Mouse (Mus musculus) midbrain, embryonic 11.5 days (tissue): ENCODE results near the gene Zmiz1. TPM values are rescaled to one million over a fixed set of nuclear protein-coding genes. Genes with fewer than 3 reads are reported as not detected.

Experiments used
- ATAC-seq: fragments of 200-750 bp; cut with Nextera tagmentation; 2 replicates; pipeline ENCODE4 v1.8.0; 2017; ENCODE audit warnings: moderate TSS enrichment, moderate library complexity; ENCODE audit not compliant: low FRiP score
- DNase-seq: peaks from one replicate; pipeline ENCODE4 v3.0.0; 2015; ENCODE audit warnings: low spot score; ENCODE audit errors: missing footprints
- H3K27ac ChIP-seq: fragments of 300-500 bp; sonication (generic); 2 replicates; pipeline ENCODE4 v1.5.1; 2014; ENCODE audit warnings: low read depth, low read length
- H3K27me3 ChIP-seq: fragments of 300-500 bp; sonication (generic); 2 replicates; pipeline ENCODE4 v1.6.1; 2014; ENCODE audit warnings: mild to moderate bottlenecking, low read length, moderate library complexity, mixed read lengths; ENCODE audit not compliant: control insufficient read depth, insufficient read depth
- H3K36me3 ChIP-seq: fragments of 300-500 bp; sonication (generic); 2 replicates; pipeline ENCODE4 v1.6.1; 2014; ENCODE audit warnings: mild to moderate bottlenecking, low read length, moderate library complexity, mixed read lengths; ENCODE audit not compliant: control insufficient read depth, insufficient read depth
- H3K4me1 ChIP-seq: fragments of 300-500 bp; sonication (generic); 2 replicates; pipeline ENCODE4 v1.6.1; 2014; ENCODE audit warnings: low read length; ENCODE audit not compliant: control insufficient read depth, insufficient read depth
- H3K4me2 ChIP-seq: fragments of 300-500 bp; sonication (generic); 2 replicates; pipeline ENCODE4 v1.6.1; 2014; ENCODE audit warnings: mild to moderate bottlenecking, moderate library complexity
- H3K4me3 ChIP-seq: fragments of 300-500 bp; sonication (generic); 2 replicates; pipeline ENCODE4 v1.5.1; 2014; ENCODE audit warnings: low read depth, low read length
- H3K9ac ChIP-seq: fragments of 300-500 bp; sonication (generic); 2 replicates; pipeline ENCODE4 v1.6.1; 2014; ENCODE audit warnings: low read length
- H3K9me3 ChIP-seq: fragments of 300-500 bp; sonication (generic); 2 replicates; pipeline ENCODE4 v1.6.1; 2016; ENCODE audit warnings: low read length; ENCODE audit not compliant: control insufficient read depth
- WGBS: fragments of 180-500 bp; shearing (Covaris S2); extraction: QIAGEN DNeasy Blood & Tissue Kit; methylation state at CpG from one replicate; pipeline ENCODE4 v1.1.7; 2014; 5-methylcytosine and 5-hydroxymethylcytosine counted together
- polyA plus RNA-seq: library from polyadenylated mRNA; unstranded; fragments of >200 nt; fragmentation: Nextera tagmentation; extraction: Ambion mirVana; gene quantifications from 2 replicates; pipeline ENCODE4 v1.2.1, GENCODE M21; 2014

Zmiz1 gene
- polyA plus RNA-seq, 1 experiment from 2014 or later = 51.5 TPM

- Histone ChIP-seq H3K9me3 (no peaks in the 10 kb centered on the region), H3K36me3 (no peaks in the 10 kb centered on the region), H3K4me2 (peak overlapping the region; percentile 93), H3K4me1 (peaks cover 55% of the 10 kb centered on the region), H3K9ac (peak overlapping the region; percentile 100), H3K27me3 (no peaks in the 10 kb centered on the region), H3K4me3 (peak overlapping the region; percentile 99), H3K27ac (peak overlapping the region; percentile 99)
- DNase-seq = peak; percentile 96
- ATAC-seq = no peak
- under 1% methylated on average over 62 of the region's 63 CpGs for WGBS
Measured at GRCm38 (mm10) chr14:25459998-25460800, 1.2 kb downstream of the Zmiz1 start.

GRCm38 (mm10) chr14:25460801-25461675 is 2.1 kb downstream of the Zmiz1 start:
- ATAC-seq = no peak
- H3K36me3 ChIP-seq = no peaks in the 10 kb centered on the region
- H3K9me3 ChIP-seq = no peaks in the 10 kb centered on the region
- peak overlapping the region; percentile 100 for H3K9ac ChIP-seq
- peak overlapping the region; percentile 99 for H3K4me3 ChIP-seq
- peaks cover 57% of the 10 kb centered on the region for H3K4me1 ChIP-seq
- DNase-seq = peak; percentile 94
- WGBS = under 1% methylated on average over 41 of the region's 42 CpGs
- H3K27ac ChIP-seq = peak overlapping the region; percentile 99
- H3K4me2 ChIP-seq = peak overlapping the region; percentile 93
- H3K27me3 ChIP-seq = no peaks in the 10 kb centered on the region

- Histone ChIP-seq H3K36me3 (no peaks in the 10 kb centered on the region), H3K4me2 (peak overlapping the region; percentile 93), H3K4me1 (peaks cover 59% of the 10 kb centered on the region), H3K4me3 (peak overlapping the region; percentile 99), H3K27me3 (no peaks in the 10 kb centered on the region), H3K9ac (peak overlapping the region; percentile 100), H3K9me3 (no peaks in the 10 kb centered on the region), H3K27ac (peak overlapping the region; percentile 99)
- DNase-seq (peak; percentile 94), ATAC-seq (no peak)
- WGBS = under 1% methylated on average over 12 of the region's 12 CpGs
Measured at GRCm38 (mm10) chr14:25461676-25462385, 2.8 kb downstream of the Zmiz1 start.

GRCm38 (mm10) chr14:25462975-25463374 is 4.0 kb downstream of the Zmiz1 start:
- Histone ChIP-seq H3K27me3 (no peaks in the 10 kb centered on the region), H3K36me3 (no peaks in the 10 kb centered on the region), H3K9ac (peak overlapping the region; percentile 100; the same call in 1 of the 2 replicates), H3K4me2 (peak overlapping the region; percentile 93), H3K9me3 (no peaks in the 10 kb centered on the region), H3K4me1 (peaks cover 63% of the 10 kb centered on the region), H3K27ac (no peak overlapping the region; the same call in 1 of the 2 replicates), H3K4me3 (peak overlapping the region; percentile 10; the same call in 1 of the 2 replicates)
- 19% methylated on average over 1 of the region's 1 CpGs for WGBS
- no peak for ATAC-seq
- DNase-seq = no peak

- Histone ChIP-seq H3K9ac (no peak overlapping the region; the same call in 1 of the 2 replicates), H3K27me3 (no peaks in the 10 kb centered on the region), H3K4me1 (peaks cover 66% of the 10 kb centered on the region), H3K27ac (no peak overlapping the region), H3K36me3 (no peaks in the 10 kb centered on the region), H3K4me2 (peak overlapping the region; percentile 17), H3K9me3 (no peaks in the 10 kb centered on the region), H3K4me3 (no peak overlapping the region)
- ATAC-seq (no peak), DNase-seq (no peak)
- WGBS = 44% methylated on average over 9 of the region's 9 CpGs
Measured at GRCm38 (mm10) chr14:25463919-25464318, 4.9 kb downstream of the Zmiz1 start.

GRCm38 (mm10) chr14:25464611-25465307 is 5.8 kb downstream of the Zmiz1 start:
- 22% methylated on average over 8 of the region's 8 CpGs for WGBS
- H3K4me1 ChIP-seq = peaks cover 71% of the 10 kb centered on the region
- ATAC-seq (0 out of 2 replicates have a peak, but pooled peaks have one; percentile 19), DNase-seq (no peak)
- no peaks in the 10 kb centered on the region for H3K27me3 ChIP-seq
- H3K9ac ChIP-seq = peak overlapping the region; percentile 20; the same call in 1 of the 2 replicates
- H3K27ac ChIP-seq = no peak overlapping the region
- H3K36me3 ChIP-seq = no peaks in the 10 kb centered on the region
- H3K4me3 ChIP-seq = no peak overlapping the region
- H3K9me3 ChIP-seq = no peaks in the 10 kb centered on the region
- H3K4me2 ChIP-seq = peak overlapping the region; percentile 17

GRCm38 (mm10) chr14:25466361-25466760 is 7.4 kb downstream of the Zmiz1 start:
- no peak overlapping the region; the same call in 1 of the 2 replicates for H3K9ac ChIP-seq
- WGBS = 74% methylated on average over 4 of the region's 4 CpGs
- no peak for ATAC-seq

More at GRCm38 (mm10) chr14:25466361-25466760, 7.4 kb downstream of the Zmiz1 start:
- DNase-seq = no peak
- Histone ChIP-seq H3K27ac (no peak overlapping the region), H3K27me3 (no peaks in the 10 kb centered on the region), H3K4me3 (no peak overlapping the region), H3K36me3 (no peaks in the 10 kb centered on the region), H3K4me2 (no peak overlapping the region), H3K9me3 (no peaks in the 10 kb centered on the region), H3K4me1 (peaks cover 80% of the 10 kb centered on the region)
